In genomic region chr7:122045181-122045634, GRCm38 (mm10) we compare ENCODE assay signal across 9 mouse cellular contexts. TPM values are rescaled to one million over a fixed set of nuclear protein-coding genes. Genes with fewer than 3 reads are reported as not detected.
A peak's percentile ranks its signal among the peaks of the same experiment; 100 is the strongest.
DNase-seq lines count a peak whose midpoint lies in the region; ATAC-seq and TF ChIP-seq lines count a peak whose summit lies in the region.
"Had no signal": no experiment of that assay in that cellular context is flagged by ENCODE, and none has a peak within 500 bp of the region (broad histone marks: within the 10 kb centered on the region; RNA-seq: fewer than 3 reads in every experiment).

No protein-coding gene starts in this region.

- no peaks in the 10 kb centered on the region for H3K4me1 ChIP-seq in lung, adult 2 months (ENCODE audit: control insufficient read depth, insufficient read depth, low read length)
- peaks cover 55% of the 10 kb centered on the region for H3K4me1 ChIP-seq in heart, embryonic 15.5 days (replicated peaks)
- H3K4me1 ChIP-seq in liver, embryonic 13.5 days (replicated peaks), result peaks cover 34% of the 10 kb centered on the region
- H3K4me1 ChIP-seq in cerebellum, adult 2 months (ENCODE audit: control insufficient read depth, insufficient read depth, low read length), result no peaks in the 10 kb centered on the region
- no peaks in the 10 kb centered on the region for H3K4me1 ChIP-seq in forebrain, embryonic 11.5 days (replicated peaks; ENCODE audit: control insufficient read depth, insufficient read depth, low read length)

- no peak for TF ChIP-seq POLR2A in lung, adult 2 months (IDR thresholded peaks at IDR 0.05; ENCODE audit: borderline replicate concordance, extremely low read depth, low read depth, low read length)
- TF ChIP-seq POLR2A in cerebellum, adult 2 months (IDR thresholded peaks at IDR 0.05; ENCODE audit: borderline replicate concordance, insufficient read depth, low read length), result no peak

- peak overlapping the region; percentile 98 for H3K27ac ChIP-seq in heart, embryonic 15.5 days
- H3K27ac ChIP-seq in liver, embryonic 13.5 days, result 0 out of 2 replicates have a peak overlapping the region, but pooled peaks have one; percentile 8
- no peak overlapping the region for H3K27ac ChIP-seq in cerebellum, adult 2 months (ENCODE audit: insufficient read depth, low read length)
- no peak overlapping the region for H3K27ac ChIP-seq in forebrain, embryonic 11.5 days (ENCODE audit: low read depth, low read length)

- 67% methylated on average over 4 of the region's 4 CpGs for WGBS in lung, adult 2 months
- 33% methylated on average over 4 of the region's 4 CpGs for WGBS in heart, embryonic 15.5 days
- WGBS in liver, embryonic 13.5 days (ENCODE audit: insufficient replicate concordance), result 64% methylated on average over 4 of the region's 4 CpGs
- WGBS in cerebellum, adult 2 months, result 66% methylated on average over 4 of the region's 4 CpGs
- WGBS in forebrain, embryonic 11.5 days, result 92% methylated on average over 4 of the region's 4 CpGs

- peak; percentile 17 to 39 for DNase-seq in lung, adult 18-20 months
- no peak for DNase-seq in lung, adult 2 months
- DNase-seq in liver, embryonic 13.5 days, result no peak
- peak; percentile 56 for DNase-seq in testis, postnatal 10 days (ENCODE audit: low spot score)
- DNase-seq in spleen, postnatal 4 days (ENCODE audit: low spot score in 2 of 2), result no peak
- no peak for DNase-seq in cerebellum, adult 2 months
- no peak for DNase-seq in forebrain, embryonic 11.5 days (ENCODE audit: low spot score)

- peak; percentile 88 for ATAC-seq in heart, embryonic 15.5 days (replicated peaks; ENCODE audit: insufficient number of reproducible peaks, insufficient read depth, low FRiP score, low read depth)
- ATAC-seq in liver, embryonic 13.5 days (ENCODE audit: low read depth), result peak; percentile 27
- no peak for ATAC-seq in forebrain, embryonic 11.5 days (replicated peaks; ENCODE audit: low FRiP score)

- no peaks in the 10 kb centered on the region for H3K27me3 ChIP-seq in heart, embryonic 15.5 days
- H3K27me3 ChIP-seq in liver, embryonic 13.5 days, result no peaks in the 10 kb centered on the region
- H3K27me3 ChIP-seq in cerebellum, adult 2 months (ENCODE audit: control insufficient read depth, insufficient read depth, low read length), result no peaks in the 10 kb centered on the region
- no peaks in the 10 kb centered on the region for H3K27me3 ChIP-seq in forebrain, embryonic 11.5 days (ENCODE audit: control insufficient read depth, insufficient read depth, low read length)

- no peak overlapping the region for H3K4me3 ChIP-seq in lung, adult 2 months (replicated peaks; ENCODE audit: extremely low read depth, low read depth, low read length)
- peak overlapping the region; percentile 36; the same call in 1 of the 2 replicates for H3K4me3 ChIP-seq in heart, embryonic 15.5 days
- no peak overlapping the region for H3K4me3 ChIP-seq in liver, embryonic 13.5 days (replicated peaks)
- no peak overlapping the region for H3K4me3 ChIP-seq in cerebellum, adult 2 months (replicated peaks; ENCODE audit: insufficient read depth, low read depth, low read length)
- H3K4me3 ChIP-seq in forebrain, embryonic 11.5 days (ENCODE audit: low read depth, low read length), result no peak overlapping the region

- peak overlapping the region; percentile 58 for H3K4me2 ChIP-seq in heart, embryonic 15.5 days
- no peak overlapping the region for H3K4me2 ChIP-seq in liver, embryonic 13.5 days
- no peak overlapping the region for H3K4me2 ChIP-seq in forebrain, embryonic 11.5 days (ENCODE audit: low read depth, low read length, severe bottlenecking)

- H3K9me3 ChIP-seq in heart, embryonic 15.5 days (replicated peaks), result no peaks in the 10 kb centered on the region
- no peaks in the 10 kb centered on the region for H3K9me3 ChIP-seq in liver, embryonic 13.5 days (replicated peaks)
- H3K9me3 ChIP-seq in forebrain, embryonic 11.5 days (ENCODE audit: control insufficient read depth, low read length), result no peaks in the 10 kb centered on the region
- H3K9me3 ChIP-seq: G1E had no signal

- H3K36me3 ChIP-seq in heart, embryonic 15.5 days, result peaks cover 16% of the 10 kb centered on the region
- peaks cover 25% of the 10 kb centered on the region for H3K36me3 ChIP-seq in liver, embryonic 13.5 days
- no peaks in the 10 kb centered on the region; the same call in 1 of the 2 replicates for H3K36me3 ChIP-seq in forebrain, embryonic 11.5 days (ENCODE audit: control insufficient read depth, insufficient read depth, low read length)

- TF ChIP-seq CTCF in lung, adult 2 months (IDR thresholded peaks at IDR 0.05; ENCODE audit: insufficient read depth, low read length), result no peak
- TF ChIP-seq CTCF in cerebellum, adult 2 months (IDR thresholded peaks at IDR 0.05; ENCODE audit: borderline replicate concordance, insufficient read depth, low read depth, low read length), result no peak

- no peak overlapping the region for H3K9ac ChIP-seq in heart, embryonic 15.5 days
- H3K9ac ChIP-seq in liver, embryonic 13.5 days, result no peak overlapping the region
- H3K9ac ChIP-seq in forebrain, embryonic 11.5 days (ENCODE audit: low read length), result no peak overlapping the region

RNA-seq across cellular contexts. Expression of gene Ubfd1, which starts 21.8 kb away (rescaled TPM):
- polyA plus RNA-seq in lung, adult 2 months (2012; rRNA removed), result 17.5 and 21.1 TPM in 2 replicates
- polyA plus RNA-seq in heart, embryonic 15.5 days (2015; fragmentation: Nextera tagmentation; extraction: Ambion mirVana), result 40.2 and 48.9 TPM in 2 replicates
- polyA plus RNA-seq in liver, embryonic 13.5 days (2015; fragmentation: Nextera tagmentation; extraction: Ambion mirVana), result 18.7 and 22.1 TPM in 2 replicates
- polyA plus RNA-seq in cerebellum, adult 2 months (2012; rRNA removed), result 52.0 and 56.9 TPM in 2 replicates
- 89.0 and 90.6 TPM in 2 replicates for polyA plus RNA-seq in forebrain, embryonic 11.5 days (2014; fragmentation: Nextera tagmentation; extraction: Ambion mirVana)

RNA-seq across cellular contexts. Expression of gene Ears2, which starts 21.9 kb away (rescaled TPM):
- polyA plus RNA-seq in lung, adult 2 months (2012; rRNA removed), result 5.1 and 6.0 TPM in 2 replicates
- 35.5 and 39.5 TPM in 2 replicates for polyA plus RNA-seq in heart, embryonic 15.5 days (2015; fragmentation: Nextera tagmentation; extraction: Ambion mirVana)
- polyA plus RNA-seq in liver, embryonic 13.5 days (2015; fragmentation: Nextera tagmentation; extraction: Ambion mirVana), result 8.3 TPM in 2 replicates
- 4.8 and 6.2 TPM in 2 replicates for polyA plus RNA-seq in cerebellum, adult 2 months (2012; rRNA removed)
- polyA plus RNA-seq in forebrain, embryonic 11.5 days (2014; fragmentation: Nextera tagmentation; extraction: Ambion mirVana), result 18.1 and 18.3 TPM in 2 replicates

RNA-seq across cellular contexts. Expression of gene Gga2, which starts 24.2 kb away (rescaled TPM):
- 26.2 and 35.3 TPM in 2 replicates for polyA plus RNA-seq in lung, adult 2 months (2012; rRNA removed)
- 80.0 and 87.6 TPM in 2 replicates for polyA plus RNA-seq in heart, embryonic 15.5 days (2015; fragmentation: Nextera tagmentation; extraction: Ambion mirVana)
- 39.7 and 41.9 TPM in 2 replicates for polyA plus RNA-seq in liver, embryonic 13.5 days (2015; fragmentation: Nextera tagmentation; extraction: Ambion mirVana)
- polyA plus RNA-seq in cerebellum, adult 2 months (2012; rRNA removed), result 22.8 and 23.1 TPM in 2 replicates
- polyA plus RNA-seq in forebrain, embryonic 11.5 days (2014; fragmentation: Nextera tagmentation; extraction: Ambion mirVana), result 60.1 and 60.6 TPM in 2 replicates

RNA-seq across cellular contexts. Expression of gene Ndufab1, which starts 56.5 kb away (rescaled TPM):
- polyA plus RNA-seq in lung, adult 2 months (2012; rRNA removed), result 150 and 268 TPM in 2 replicates
- 1,227 and 1,553 TPM in 2 replicates for polyA plus RNA-seq in heart, embryonic 15.5 days (2015; fragmentation: Nextera tagmentation; extraction: Ambion mirVana)
- polyA plus RNA-seq in liver, embryonic 13.5 days (2015; fragmentation: Nextera tagmentation; extraction: Ambion mirVana), result 562 and 589 TPM in 2 replicates
- polyA plus RNA-seq in cerebellum, adult 2 months (2012; rRNA removed), result 204 and 236 TPM in 2 replicates
- 625 TPM in 2 replicates for polyA plus RNA-seq in forebrain, embryonic 11.5 days (2014; fragmentation: Nextera tagmentation; extraction: Ambion mirVana)

Comparison
In these comparisons a context has a peak if more than half of its experiments do, and no peak if none do; other contexts are left out.
1. DNase-seq: peak in lung, adult 18-20 months (2 of 2) and testis, postnatal 10 days (single experiment); none in lung, adult 2 months (single experiment), liver, embryonic 13.5 days (single experiment), spleen, postnatal 4 days (0 of 2), cerebellum, adult 2 months (0 of 2) and forebrain, embryonic 11.5 days (single experiment).
2. H3K27ac ChIP-seq: peak in heart, embryonic 15.5 days (single experiment) and liver, embryonic 13.5 days (single experiment); none in cerebellum, adult 2 months (single experiment) and forebrain, embryonic 11.5 days (single experiment).